27 mouse cellular contexts compared by ENCODE assay signal in genomic region chr3:146216561-146216960, GRCm38 (mm10). TPM values are rescaled to one million over a fixed set of nuclear protein-coding genes. Genes with fewer than 3 reads are reported as not detected.
DNase-seq lines count a peak whose midpoint lies in the region; ATAC-seq and TF ChIP-seq lines count a peak whose summit lies in the region.
"Had no signal": no experiment of that assay in that cellular context is flagged by ENCODE, and none has a peak within 500 bp of the region (broad histone marks: within the 10 kb centered on the region; RNA-seq: fewer than 3 reads in every experiment).

No protein-coding gene starts in this region.

- no peak for TF ChIP-seq RAD21 in CH12.LX (IDR thresholded peaks at IDR 0.05; ENCODE audit: low read depth, low read length)

- H3K4me2 ChIP-seq in CH12.LX (ENCODE audit: insufficient read depth, low read depth, poor library complexity, severe bottlenecking) = no peak overlapping the region
- H3K4me2 ChIP-seq in heart, embryonic 12.5 days = no peak overlapping the region
- H3K4me2 ChIP-seq: embryonic facial prominence, embryonic 13.5 days; forebrain, embryonic 12.5 days; forebrain, embryonic 15.5 days; hindbrain, embryonic 12.5 days; hindbrain, embryonic 15.5 days had no signal

- no peaks in the 10 kb centered on the region for H3K79me2 ChIP-seq in CH12.LX (replicated peaks; ENCODE audit: control insufficient read depth, extremely low read depth, insufficient read depth, poor library complexity, severe bottlenecking)

- no peaks in the 10 kb centered on the region for H3K27me3 ChIP-seq in CH12.LX (replicated peaks)
- no peaks in the 10 kb centered on the region for H3K27me3 ChIP-seq in heart, embryonic 12.5 days (replicated peaks)

- peaks cover 2% of the 10 kb centered on the region for H3K9me3 ChIP-seq in CH12.LX (replicated peaks; ENCODE audit: low read length)
- no peaks in the 10 kb centered on the region for H3K9me3 ChIP-seq in heart, embryonic 12.5 days (replicated peaks)
- H3K9me3 ChIP-seq: embryonic facial prominence, embryonic 10.5 days; embryonic facial prominence, embryonic 13.5 days; forebrain, embryonic 12.5 days; forebrain, embryonic 15.5 days; heart, embryonic 10.5 days; hindbrain, embryonic 12.5 days; hindbrain, embryonic 15.5 days had no signal

- H3K9ac ChIP-seq in CH12.LX (ENCODE audit: insufficient read depth, low read depth) = no peak overlapping the region
- H3K9ac ChIP-seq in heart, embryonic 12.5 days = no peak overlapping the region
- H3K9ac ChIP-seq: embryonic facial prominence, embryonic 13.5 days; forebrain, embryonic 12.5 days; forebrain, embryonic 15.5 days; hindbrain, embryonic 12.5 days; hindbrain, embryonic 15.5 days had no signal

- peak; percentile 49; the same call in 1 of the 2 replicates for ATAC-seq in common myeloid progenitor, adult 5-6 weeks (replicated peaks; ENCODE audit: low read depth, poor library complexity, severe bottlenecking)
- ATAC-seq in megakaryocyte progenitor cell, adult 5-6 weeks (replicated peaks; ENCODE audit: poor library complexity) = peak; percentile 26
- ATAC-seq in heart, embryonic 12.5 days (ENCODE audit: insufficient number of reproducible peaks, low FRiP score) = no peak
- ATAC-seq: CD4-positive, CD25-positive, alpha-beta regulatory T cell, adult 4 months; forebrain, embryonic 15.5 days had no signal

- TF ChIP-seq CTCF in CH12.LX (conservative IDR thresholded peaks at IDR 0.05 in 1 of 2, IDR thresholded peaks at IDR 0.05 in 1 of 2; ENCODE audit: low read depth in 2 of 2, low read length in 2 of 2) = no peak

- no peaks in the 10 kb centered on the region for H3K36me3 ChIP-seq in CH12.LX (replicated peaks in 1 of 2; ENCODE audit: control insufficient read depth in 1 of 2, insufficient read depth in 1 of 2, low read length in 1 of 2)
- H3K36me3 ChIP-seq in heart, embryonic 12.5 days = no peaks in the 10 kb centered on the region
- H3K36me3 ChIP-seq: embryonic facial prominence, embryonic 10.5 days; embryonic facial prominence, embryonic 13.5 days; forebrain, embryonic 12.5 days; forebrain, embryonic 15.5 days; heart, embryonic 10.5 days; hindbrain, embryonic 12.5 days; hindbrain, embryonic 15.5 days had no signal

- in situ Hi-C loops in CH12.LX (cut with MboI; ENCODE audit: low pct_ligation_motif_present, low pct_unique_long_range_greater_than_20kb, low sequenced_read_pairs) = no loop called here

- H3K4me1 ChIP-seq in CH12.LX (ENCODE audit: control insufficient read depth in 1 of 2, insufficient read depth in 2 of 2) = peaks cover 19 to 56% of the 10 kb centered on the region in 2 experiments
- peaks cover 14% of the 10 kb centered on the region for H3K4me1 ChIP-seq in heart, embryonic 12.5 days (replicated peaks)

- WGBS in heart, embryonic 12.5 days = 85% methylated on average over 3 of the region's 3 CpGs

- no peak for DNase-seq in CH12.LX (ENCODE audit: extremely low read depth)
- DNase-seq in left cerebral cortex, adult 11 months (ENCODE audit: low spot score) = no peak
- DNase-seq in natural killer cell, adult 2 months (ENCODE audit: low spot score in 2 of 2) = no peak
- no peak for DNase-seq in left cerebral cortex, adult 8-10 months (ENCODE audit: low spot score in 2 of 2)
- DNase-seq: adrenal gland, adult 2 months; adrenal gland, postnatal 14 days; cerebellum, adult 11 months; cerebellum, adult 2 months; cerebellum, adult 9-11 months; cerebellum, postnatal 25 days; embryo, embryonic 11 days; gastrocnemius, adult 2 months; gastrocnemius, postnatal 14 days; heart, adult 18-20 months had no signal

- TF ChIP-seq EP300 in CH12.LX (IDR thresholded peaks at IDR 0.05; ENCODE audit: low read length) = peak; percentile 48; the same call in 1 of the 2 replicates

- dilution Hi-C loops in CH12.LX (cut with MboI; ENCODE audit: extremely low pct_ligation_motif_present, extremely low pct_unique_long_range_greater_than_20kb, low sequenced_read_pairs) = no loop called here

- TF ChIP-seq POLR2A in CH12.LX (IDR thresholded peaks at IDR 0.05; ENCODE audit: low read depth, low read length) = no peak

- no peak overlapping the region for H3K4me3 ChIP-seq in CH12.LX (replicated peaks in 1 of 3; ENCODE audit: low read depth in 2 of 3, low read length in 2 of 3, poor library complexity in 1 of 3)
- no peak overlapping the region for H3K4me3 ChIP-seq in heart, embryonic 12.5 days
- H3K4me3 ChIP-seq: embryonic facial prominence, embryonic 10.5 days; embryonic facial prominence, embryonic 13.5 days; erythroblast, embryonic 14.5 days; forebrain, embryonic 12.5 days; forebrain, embryonic 15.5 days; gastrocnemius, adult 2 months; heart, embryonic 10.5 days; hindbrain, embryonic 12.5 days; hindbrain, embryonic 15.5 days had no signal

- no peak overlapping the region for H3K27ac ChIP-seq in CH12.LX (ENCODE audit: insufficient read depth, low read depth)
- H3K27ac ChIP-seq in heart, embryonic 12.5 days (ENCODE audit: poor library complexity, severe bottlenecking) = no peak overlapping the region
- H3K27ac ChIP-seq: embryonic facial prominence, embryonic 10.5 days; embryonic facial prominence, embryonic 13.5 days; forebrain, embryonic 12.5 days; forebrain, embryonic 15.5 days; gastrocnemius, adult 2 months; heart, embryonic 10.5 days; hindbrain, embryonic 12.5 days; hindbrain, embryonic 15.5 days had no signal

TF ChIP-seq in CH12.LX, 34 proteins besides CTCF, POLR2A, EP300 and RAD21:
- no peak for TF ChIP-seq MAFK (IDR thresholded peaks at IDR 0.05; ENCODE audit: insufficient replicate concordance, low read length)
- TF ChIP-seq MAZ (IDR thresholded peaks at IDR 0.05; ENCODE audit: low read depth, low read length) = 0 out of 2 replicates have a peak, but pooled peaks have one; percentile 35
- TF ChIP-seq ZNF384 (IDR thresholded peaks at IDR 0.05; ENCODE audit: low read depth, low read length) = peak; percentile 89
- TF ChIP-seq UBTF (IDR thresholded peaks at IDR 0.05; ENCODE audit: low read depth, low read length) = no peak

RNA-seq across cellular contexts. Expression of gene Lpar3, which starts 4.2 kb away (rescaled TPM):
- total RNA-seq in CH12.LX (2012; rRNA removed) = not detected in 2 replicates
- total RNA-seq in CH12.LX (2014; rRNA removed) = not detected in 2 replicates
- polyA plus RNA-seq in CH12.LX (2012; ENCODE audit: insufficient read length, low read depth) = not detected in 2 replicates
- total RNA-seq in common myeloid progenitor, adult 5-6 weeks (2017) = not detected in 2 replicates
- total RNA-seq in megakaryocyte progenitor cell, adult 5-6 weeks (2015) = not detected in 2 replicates
- not detected in 2 replicates for total RNA-seq in megakaryocyte progenitor cell, adult 5-6 weeks (2017)
- 65.0 and 65.8 TPM in 2 replicates for polyA plus RNA-seq in heart, embryonic 12.5 days (2016; fragmentation: Nextera tagmentation; extraction: Ambion mirVana)
- total RNA-seq in left cerebral cortex, adult 8-10 months (2022) = under 1 TPM; 0.24 to 0.60 (median 0.34) TPM
- total RNA-seq: hematopoietic stem cell, adult 5-6 weeks had no signal
- polyA plus RNA-seq: CD4-positive, CD25-positive, alpha-beta regulatory T cell, adult 4 months had no signal
